Mouse (Mus musculus) left cerebral cortex, postnatal 25 days (tissue): ENCODE data around the gene Samd1. TPM values are rescaled to one million over a fixed set of nuclear protein-coding genes. Genes with fewer than 3 reads are reported as not detected.

ENCODE experiments used
- DNase-seq, 2 experiments: peaks; one replicate each; pipeline ENCODE4 v3.0.0; 2022; ENCODE audit warnings: low spot score in 2 of 2, mixed read lengths in 1 of 2
- intact Hi-C: fragments of 180-260 bp; cut with DNase I; formaldehyde crosslinking; loops from one replicate; pipeline ENCODE4 v1.15.1; 2025
- microRNA-seq, 2 experiments: library from miRNA; unstranded; fragments of <30 nt; microRNA quantifications; one replicate each; pipeline ENCODE4 v1.2.0; 2022
- total RNA-seq, 2 experiments: library from RNA; stranded (reverse); gene quantifications; 2 replicates each; pipeline ENCODE4 v1.2.3; 2021

Gene Samd1
- total RNA-seq, 2 experiments from 2014 or later, result 40.7 to 46.8 TPM

DNA sequence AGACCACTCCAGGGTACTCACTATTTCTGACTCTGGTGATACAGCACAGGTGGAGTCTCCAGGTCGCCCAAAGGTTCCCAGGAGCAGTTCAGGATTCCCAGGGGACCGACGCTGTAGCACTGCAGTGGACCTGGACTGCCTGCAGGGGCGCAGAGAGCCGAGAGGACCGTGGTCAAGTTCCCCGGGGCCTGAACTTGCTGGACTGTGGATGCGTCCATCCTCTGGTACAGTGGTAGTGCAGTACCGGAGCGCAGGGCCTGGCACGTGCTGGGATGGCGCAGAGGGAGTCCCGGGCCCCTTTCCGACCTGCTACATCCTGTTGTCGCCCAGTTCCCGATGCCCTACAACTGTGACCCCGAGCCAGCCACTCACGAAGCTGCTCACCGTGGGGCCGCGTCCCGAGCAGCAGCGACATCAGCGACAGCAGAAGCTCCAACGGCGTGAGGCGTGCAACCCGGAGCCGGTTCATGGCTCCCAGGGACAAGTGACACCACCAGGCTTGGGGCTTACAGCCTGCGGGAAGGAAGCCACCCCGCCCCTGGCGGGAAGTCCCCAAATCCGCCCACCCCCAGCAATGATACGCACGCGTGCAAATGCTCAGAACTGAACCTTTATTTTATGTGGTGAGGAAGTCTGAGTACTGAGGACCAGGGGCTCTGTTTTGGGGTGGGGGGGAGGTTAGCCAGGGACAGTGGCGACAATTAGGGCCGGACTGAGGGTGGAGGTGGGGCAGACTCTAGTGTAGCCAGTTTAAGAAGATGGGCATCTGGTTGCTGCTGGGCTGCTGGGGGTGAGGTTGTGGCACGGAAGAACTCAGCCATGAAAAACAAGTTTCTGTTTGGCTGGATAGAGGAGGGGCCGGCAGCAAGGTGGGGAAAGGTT, 44.8 kb downstream of the Samd1 start, which contains the start of gene Il27ra:
Il27ra (minus strand) TSS at position 524 of the 882 bp plus-strand sequence.
- peak; percentile 8 to 10 for DNase-seq
- intact Hi-C loops, result loop anchor here (5.0 kb wide), 1 partner anchor 315 kb away; no protein-coding TSS in a partner anchor

DNA sequence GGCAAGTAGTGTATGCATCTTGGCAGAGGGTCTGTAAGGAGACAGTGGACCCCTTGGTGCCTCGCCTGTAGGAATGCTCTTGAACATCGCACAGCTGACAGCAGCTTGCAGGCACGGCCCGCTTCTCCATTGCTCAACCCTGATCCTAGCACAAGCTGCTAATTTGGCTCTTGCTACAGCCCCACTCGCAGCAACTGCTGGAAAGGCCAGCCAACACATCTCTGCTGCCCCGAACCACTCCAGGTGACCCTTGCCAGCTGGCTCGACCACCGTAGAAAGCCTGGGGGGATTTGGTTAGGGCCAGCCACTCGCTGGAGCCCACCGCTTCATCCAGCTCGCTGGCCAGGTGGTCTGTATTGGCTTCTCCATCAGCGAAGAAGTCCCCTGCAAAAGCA, 45.5 kb downstream of the Samd1 start:
- intact Hi-C loops, result loop anchor here (5.0 kb wide), 1 partner anchor 314 kb away; no protein-coding TSS in a partner anchor

GRCm38 (mm10) chr8:84044103-84044502, 46.6 kb downstream of the Samd1 start:
- intact Hi-C loops, result loop anchor here (5.0 kb wide), 1 partner anchor 313 kb away; no protein-coding TSS in a partner anchor
- DNase-seq, result no peak

More for the DNA sequence above, 45.5 kb downstream of the Samd1 start:
- DNase-seq, result no peak

GRCm38 (mm10) chr8:84044900-84045299, 47.4 kb downstream of the Samd1 start, which contains the start of gene Rln3:
Rln3 (minus strand) TSS chr8:84045000.
- intact Hi-C loops, result loop anchor here (5.0 kb wide), 1 partner anchor 312 kb away; no protein-coding TSS in a partner anchor
- DNase-seq, result no peak

GRCm38 (mm10) chr8:84046505-84046904, 49.0 kb downstream of the Samd1 start:
- DNase-seq, result no peak
- intact Hi-C loops, result no loop called here

- DNase-seq, result no peak
Observed at GRCm38 (mm10) chr8:84048171-84048570, 50.7 kb downstream of the Samd1 start.

More at GRCm38 (mm10) chr8:84048171-84048570, 50.7 kb downstream of the Samd1 start:
- intact Hi-C loops, result no loop called here

Small RNA genes within 50 kb of the gene (microRNA-seq; reads per million reads assigned to microRNA genes)
- gene Mir1199 (1.3 to 3.5 reads per million in 2 experiments), gene Mir8111 (4.7 to 5.4 reads per million in 2 experiments)

Other genes starting within 250 kb of the Samd1 start
- gene Adgrl1, start 97.6 kb upstream of the Samd1 start, total RNA-seq, result 100 to 1,000 TPM; 415 to 434 TPM
- under 1 TPM; 0.32 to 0.41 TPM for gene Gm10644, start 42.5 kb upstream of the Samd1 start, total RNA-seq
- gene Asf1b, start 42.2 kb upstream of the Samd1 start, total RNA-seq, result under 1 TPM; 0.60 to 0.73 TPM
- 100 to 1,000 TPM; 250 to 258 TPM for gene Prkaca, start 24.7 kb upstream of the Samd1 start, total RNA-seq
- under 1 TPM; 0.37 to 0.62 TPM for gene 1700067K01Rik, start 3.8 kb downstream of the Samd1 start, total RNA-seq
- gene 2210011C24Rik, start 14.5 kb downstream of the Samd1 start, total RNA-seq, result 1 to 10 TPM; 1.3 to 2.1 TPM
- gene Palm3, start 23.8 kb downstream of the Samd1 start, total RNA-seq, result 1 to 10 TPM; 1.2 to 1.4 TPM
- gene Il27ra, start 44.9 kb downstream of the Samd1 start, total RNA-seq, result under 1 TPM; 0.16 to 0.62 TPM
- not detected for gene Rln3, start 47.3 kb downstream of the Samd1 start, total RNA-seq
- 1 to 10 TPM; 3.4 to 4.2 TPM for gene Gm10643, start 67.5 kb downstream of the Samd1 start, total RNA-seq
- gene Rfx1, start 69.2 kb downstream of the Samd1 start, total RNA-seq, result 10 to 100 TPM; 21.4 to 24.4 TPM
- 10 to 100 TPM; 16.8 to 18.4 TPM for gene Dcaf15, start 107.1 kb downstream of the Samd1 start, total RNA-seq
- not detected for gene Podnl1, start 128.3 kb downstream of the Samd1 start, total RNA-seq
- 10 to 100 TPM; 46.6 to 49.4 TPM for gene Cc2d1a, start 150.3 kb downstream of the Samd1 start, total RNA-seq
- 1 to 10 TPM; 1.4 to 1.6 TPM for gene 4930432K21Rik, start 150.4 kb downstream of the Samd1 start, total RNA-seq
- 1 to 10 TPM; 2.6 to 3.2 TPM for gene Nanos3, start 187.5 kb downstream of the Samd1 start, total RNA-seq
- gene Zswim4, start 239.4 kb downstream of the Samd1 start, total RNA-seq, result 10 to 100 TPM; 13.0 to 13.9 TPM